Mouse (Mus musculus) liver, postnatal 0 days (tissue): ENCODE results near the gene Egflam. TPM values are rescaled to one million over a fixed set of nuclear protein-coding genes. Genes with fewer than 3 reads are reported as not detected.

Source experiments
- ATAC-seq: fragments of 200-750 bp; cut with Nextera tagmentation; 2 replicates; pipeline ENCODE4 v1.8.0; 2017; ENCODE audit warnings: mild to moderate bottlenecking, moderate library complexity
- DNase-seq: peaks from one replicate; pipeline ENCODE4 v3.0.0-alpha.2; 2016
- H3K27ac ChIP-seq: fragments of 300-500 bp; sonication (generic); 2 replicates; pipeline ENCODE4 v1.5.1; 2014; ENCODE audit warnings: antibody characterized with exemption, moderate library complexity, mild to moderate bottlenecking, low read depth
- H3K27me3 ChIP-seq: fragments of 300-500 bp; sonication (generic); 2 replicates; pipeline ENCODE4 v1.6.1; 2014; ENCODE audit warnings: low read length, control low read depth, mixed read lengths; ENCODE audit not compliant: insufficient read depth
- H3K36me3 ChIP-seq: fragments of 300-500 bp; sonication (generic); replicated peaks from 2 replicates; pipeline ENCODE4 v1.6.1; 2014; ENCODE audit warnings: mild to moderate bottlenecking, control low read depth, low read length, moderate library complexity, mixed read lengths; ENCODE audit not compliant: insufficient read depth
- H3K4me1 ChIP-seq: fragments of 300-500 bp; sonication (generic); 2 replicates; pipeline ENCODE4 v1.6.1; 2014; ENCODE audit warnings: antibody characterized with exemption, mild to moderate bottlenecking, control low read depth; ENCODE audit not compliant: insufficient read depth
- H3K4me2 ChIP-seq: fragments of 300-500 bp; sonication (generic); 2 replicates; pipeline ENCODE4 v1.6.1; 2014; ENCODE audit warnings: low read depth, mild to moderate bottlenecking, low read length, moderate library complexity, mixed read lengths
- H3K4me3 ChIP-seq: fragments of 300-500 bp; sonication (generic); 2 replicates; pipeline ENCODE4 v1.5.1; 2014; ENCODE audit warnings: low read depth, low read length
- H3K9ac ChIP-seq: fragments of 300-500 bp; sonication (generic); replicated peaks from 2 replicates; pipeline ENCODE4 v1.6.1; 2014; ENCODE audit warnings: mild to moderate bottlenecking, moderate library complexity
- H3K9me3 ChIP-seq: fragments of 300-500 bp; sonication (generic); 2 replicates; pipeline ENCODE4 v1.6.1; 2016; ENCODE audit warnings: mild to moderate bottlenecking, control low read depth, low read length, mixed read lengths
- CTCF ChIP-seq: sonication (generic); IDR thresholded peaks from 2 replicates; pipeline ENCODE4 v1.5.1; 2016; ENCODE audit warnings: antibody characterized with exemption, low read depth
- EP300 ChIP-seq: IDR thresholded peaks from 2 replicates; pipeline ENCODE4 v1.6.1; 2016; ENCODE audit warnings: antibody characterized with exemption, low read depth, mild to moderate bottlenecking
- WGBS: fragments of 180-500 bp; shearing (Covaris S2); extraction: QIAGEN DNeasy Blood & Tissue Kit; methylation state at CpG from one replicate; pipeline ENCODE4 v1.1.7; 2014; ENCODE audit not compliant: insufficient replicate concordance; 5-methylcytosine and 5-hydroxymethylcytosine counted together
- polyA plus RNA-seq: library from polyadenylated mRNA; unstranded; fragments of >200 nt; fragmentation: Nextera tagmentation; extraction: Ambion mirVana; gene quantifications from 2 replicates; pipeline ENCODE4 v1.2.1, GENCODE M21; 2015

Egflam gene
- polyA plus RNA-seq, 1 experiment from 2014 or later = 0.53 TPM

- WGBS = 5% methylated on average over 17 of the region's 17 CpGs
Observed at GRCm38 (mm10) chr15:7398609-7399540, 680 bp upstream of the Egflam start.

GRCm38 (mm10) chr15:7397446-7397817, 763 bp downstream of the Egflam start:
- no peaks in the 10 kb centered on the region for H3K36me3 ChIP-seq
- peak overlapping the region; percentile 68 for H3K4me2 ChIP-seq
- peaks cover 26% of the 10 kb centered on the region for H3K27me3 ChIP-seq
- H3K27ac ChIP-seq = no peak overlapping the region
- 4% methylated on average over 8 of the region's 8 CpGs for WGBS
- H3K9ac ChIP-seq = no peak overlapping the region; the same call in 1 of the 2 replicates
- DNase-seq (no peak), ATAC-seq (no peak)
- no peaks in the 10 kb centered on the region for H3K9me3 ChIP-seq
- H3K4me1 ChIP-seq = no peaks in the 10 kb centered on the region
- peak overlapping the region; percentile 45 for H3K4me3 ChIP-seq
- TF ChIP-seq CTCF = no peak
- no peak for TF ChIP-seq EP300

More at GRCm38 (mm10) chr15:7398609-7399540, 680 bp upstream of the Egflam start:
- ATAC-seq (no peak), DNase-seq (no peak)
- no peak overlapping the region for H3K27ac ChIP-seq
- no peak overlapping the region for H3K9ac ChIP-seq
- peak overlapping the region; percentile 68 for H3K4me2 ChIP-seq
- peaks cover 26% of the 10 kb centered on the region for H3K27me3 ChIP-seq
- no peaks in the 10 kb centered on the region for H3K4me1 ChIP-seq
- peak overlapping the region; percentile 45 for H3K4me3 ChIP-seq
- TF ChIP-seq EP300 = no peak
- TF ChIP-seq CTCF = no peak
- no peaks in the 10 kb centered on the region for H3K9me3 ChIP-seq
- no peaks in the 10 kb centered on the region for H3K36me3 ChIP-seq

- no peaks in the 10 kb centered on the region for H3K27me3 ChIP-seq
- no peaks in the 10 kb centered on the region for H3K9me3 ChIP-seq
- H3K36me3 ChIP-seq = no peaks in the 10 kb centered on the region
- H3K27ac ChIP-seq = no peak overlapping the region
- DNase-seq (no peak), ATAC-seq (no peak)
- H3K4me1 ChIP-seq = no peaks in the 10 kb centered on the region
- no peak for TF ChIP-seq EP300
- TF ChIP-seq CTCF = no peak
- no peak overlapping the region for H3K9ac ChIP-seq
- H3K4me2 ChIP-seq = no peak overlapping the region
- 73% methylated on average over 4 of the region's 4 CpGs for WGBS
- H3K4me3 ChIP-seq = no peak overlapping the region
Observed at GRCm38 (mm10) chr15:7383349-7383748, 14.8 kb downstream of the Egflam start.

DNA sequence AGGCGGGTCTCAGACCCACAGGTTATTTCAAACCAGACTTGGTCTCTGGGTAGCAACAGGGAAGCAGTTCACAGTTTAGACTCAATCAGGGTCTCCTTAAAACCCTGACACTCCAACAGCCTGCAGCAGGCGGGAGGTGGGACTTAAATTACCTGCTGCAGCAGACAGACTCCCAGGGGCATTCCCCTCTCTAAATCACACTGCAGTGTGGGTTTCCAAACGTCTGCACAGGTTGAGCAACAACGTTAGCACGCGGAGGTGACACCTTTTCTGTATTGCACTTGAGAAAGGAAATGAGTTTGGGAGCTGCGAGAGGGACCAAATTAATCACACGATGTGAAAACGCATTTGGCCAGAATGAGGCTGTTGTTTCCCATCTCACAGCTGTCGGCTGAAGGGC, 15.7 kb downstream of the Egflam start:
- Histone ChIP-seq H3K9ac (no peak overlapping the region), H3K4me3 (no peak overlapping the region), H3K27ac (no peak overlapping the region), H3K27me3 (no peaks in the 10 kb centered on the region), H3K4me1 (no peaks in the 10 kb centered on the region), H3K36me3 (no peaks in the 10 kb centered on the region), H3K9me3 (no peaks in the 10 kb centered on the region), H3K4me2 (no peak overlapping the region)
- no peak for ATAC-seq
- DNase-seq = no peak
- no peak for TF ChIP-seq EP300
- TF ChIP-seq CTCF = no peak
- 54% methylated on average over 10 of the region's 10 CpGs for WGBS

DNA sequence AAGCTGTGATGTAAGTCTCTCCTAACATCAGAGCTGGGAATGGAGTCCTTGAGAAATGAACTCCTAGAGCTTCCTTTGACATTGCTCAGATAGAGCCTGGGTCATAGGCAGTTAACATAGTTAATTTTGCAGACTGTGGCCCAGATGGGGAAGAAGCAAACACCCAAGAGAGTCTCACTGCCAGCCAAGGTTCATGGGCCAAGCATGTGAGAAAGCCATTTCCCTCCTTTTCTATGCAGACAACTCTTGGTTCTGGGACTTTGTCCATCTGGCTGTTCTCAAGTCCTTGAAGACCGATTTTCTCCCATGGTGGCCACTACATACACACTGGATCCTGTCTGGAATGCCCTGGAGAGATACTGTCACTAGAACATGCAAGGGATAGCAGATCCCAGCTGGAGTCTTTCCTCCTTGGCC, 45.6 kb downstream of the Egflam start:
- no peak for ATAC-seq
- Histone ChIP-seq H3K4me2 (no peak overlapping the region), H3K27me3 (no peaks in the 10 kb centered on the region), H3K27ac (no peak overlapping the region), H3K9me3 (no peaks in the 10 kb centered on the region), H3K4me1 (no peaks in the 10 kb centered on the region), H3K4me3 (no peak overlapping the region), H3K36me3 (no peaks in the 10 kb centered on the region), H3K9ac (no peak overlapping the region)
- TF ChIP-seq EP300 (no peak), CTCF (no peak)
- no peak for DNase-seq
- WGBS = 62% methylated on average over 1 of the region's 1 CpGs

DNA sequence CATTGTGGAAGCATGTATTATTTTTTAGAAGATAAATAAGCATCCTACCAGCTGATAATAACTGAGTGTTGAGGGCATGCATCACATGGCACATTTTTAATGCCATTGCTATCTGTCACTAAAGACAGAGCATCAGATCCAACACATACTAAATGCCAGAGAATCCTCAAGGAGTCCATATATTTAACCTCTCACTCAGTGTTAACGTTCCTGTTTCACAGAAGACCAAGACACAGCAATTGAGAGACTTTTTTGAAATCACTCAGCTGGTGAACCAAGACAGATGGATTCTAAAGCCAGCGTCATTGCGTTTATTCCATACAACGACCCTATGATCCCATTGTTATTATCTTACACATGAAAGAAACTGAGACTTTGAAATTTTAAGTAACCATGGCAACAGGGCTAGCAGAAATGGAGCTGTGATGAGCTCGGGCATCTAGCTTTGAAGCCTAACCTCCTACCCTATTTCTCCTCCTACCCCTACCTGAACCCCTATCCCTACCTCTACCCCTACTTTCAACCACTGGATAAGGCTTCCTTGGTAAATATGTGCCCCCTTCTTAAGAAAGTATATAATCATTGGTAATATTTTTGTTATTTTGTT, 57.4 kb downstream of the Egflam start:
- Histone ChIP-seq H3K27me3 (no peaks in the 10 kb centered on the region), H3K4me3 (no peak overlapping the region), H3K9ac (no peak overlapping the region), H3K4me1 (no peaks in the 10 kb centered on the region), H3K4me2 (no peak overlapping the region), H3K27ac (no peak overlapping the region), H3K36me3 (no peaks in the 10 kb centered on the region), H3K9me3 (no peaks in the 10 kb centered on the region)
- no peak for TF ChIP-seq EP300
- TF ChIP-seq CTCF = no peak
- 72% methylated on average over 5 of the region's 5 CpGs for WGBS
- no peak for DNase-seq
- no peak for ATAC-seq
